Mouse (Mus musculus): ENCODE results near the gene Rbm6. TPM values are rescaled to one million over a fixed set of nuclear protein-coding genes. Genes with fewer than 3 reads are reported as not detected.
A peak's percentile ranks its signal among the peaks of the same experiment; 100 is the strongest.

Rbm6 gene
- polyA plus RNA-seq, 1 experiment from 2014 or later, result 87.6 TPM

- DNase-seq (ENCODE audit: low spot score), result peak; percentile 41
- peaks cover 67% of the 10 kb centered on the region for H3K4me1 ChIP-seq (replicated peaks)
- H3K27me3 ChIP-seq (ENCODE audit: insufficient read depth, poor library complexity, severe bottlenecking), result peaks cover 29% of the 10 kb centered on the region
- WGBS, result 27% methylated on average over 7 of the region's 7 CpGs
- H3K36me3 ChIP-seq, result peaks cover 17% of the 10 kb centered on the region
- peak overlapping the region; percentile 83 for H3K27ac ChIP-seq
- H3K9me3 ChIP-seq, result no peaks in the 10 kb centered on the region
- H3K4me3 ChIP-seq, result peak overlapping the region; percentile 37; the same call in 1 of the 2 replicates
These were observed 138.5 kb downstream of the Rbm6 start for GRCm38 (mm10) chr9:107734567-107734971.

GRCm38 (mm10) chr9:107729709-107730108 lies 143.3 kb downstream of the Rbm6 start:
- H3K9me3 ChIP-seq, result no peaks in the 10 kb centered on the region
- H3K36me3 ChIP-seq, result no peaks in the 10 kb centered on the region
- WGBS, result 18% methylated on average over 3 of the region's 3 CpGs
- DNase-seq (ENCODE audit: low spot score), result no peak
- peaks cover 17% of the 10 kb centered on the region; the same call in 1 of the 2 replicates for H3K27me3 ChIP-seq (ENCODE audit: insufficient read depth, poor library complexity, severe bottlenecking)
- peak overlapping the region; percentile 80 for H3K27ac ChIP-seq
- no peak overlapping the region for H3K4me3 ChIP-seq
- peaks cover 75% of the 10 kb centered on the region for H3K4me1 ChIP-seq (replicated peaks)

DNA sequence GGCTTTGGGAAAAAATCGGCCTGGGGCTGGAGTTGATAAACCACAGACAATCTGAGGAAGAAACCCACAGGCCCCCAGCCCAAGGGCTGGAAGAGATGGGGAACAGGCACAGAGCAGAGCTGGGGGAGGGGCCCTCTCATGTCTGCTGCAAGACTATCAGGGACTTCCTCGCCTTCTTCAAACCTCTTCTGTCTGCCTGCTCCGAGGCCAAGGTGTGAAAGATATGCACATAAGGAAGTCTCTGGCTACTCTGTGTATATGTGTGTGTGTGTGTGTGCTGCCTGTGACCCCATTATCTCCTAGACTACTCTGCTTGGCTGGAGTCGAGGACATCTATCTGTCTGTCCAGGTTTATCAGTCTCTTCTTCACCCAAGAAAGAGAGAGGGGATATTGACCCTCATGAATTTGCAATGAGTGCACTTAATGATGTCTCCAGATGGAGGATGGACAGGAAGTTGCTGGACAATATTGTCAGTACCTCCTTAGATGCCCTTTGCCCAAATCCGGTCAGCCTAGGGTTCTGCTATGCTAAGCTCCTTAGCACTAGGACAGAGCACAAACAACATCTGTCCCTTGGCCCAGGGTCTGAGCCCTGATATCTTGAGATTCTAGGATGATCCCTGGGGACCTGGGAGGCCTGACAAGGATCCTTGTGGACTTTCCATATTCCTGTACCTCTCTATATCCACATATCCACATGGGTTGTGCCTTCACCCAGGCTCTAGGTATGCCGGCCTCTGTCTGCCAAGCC lies 143.9 kb downstream of the Rbm6 start:
- H3K27ac ChIP-seq, result peak overlapping the region; percentile 78
- H3K27me3 ChIP-seq (ENCODE audit: insufficient read depth, poor library complexity, severe bottlenecking), result peaks cover 14% of the 10 kb centered on the region; the same call in 1 of the 2 replicates
- H3K4me1 ChIP-seq (replicated peaks), result peaks cover 75% of the 10 kb centered on the region
- H3K36me3 ChIP-seq, result no peaks in the 10 kb centered on the region
- 73% methylated on average over 6 of the region's 6 CpGs for WGBS
- no peaks in the 10 kb centered on the region for H3K9me3 ChIP-seq
- no peak overlapping the region for H3K4me3 ChIP-seq
- DNase-seq (ENCODE audit: low spot score), result no peak

DNA sequence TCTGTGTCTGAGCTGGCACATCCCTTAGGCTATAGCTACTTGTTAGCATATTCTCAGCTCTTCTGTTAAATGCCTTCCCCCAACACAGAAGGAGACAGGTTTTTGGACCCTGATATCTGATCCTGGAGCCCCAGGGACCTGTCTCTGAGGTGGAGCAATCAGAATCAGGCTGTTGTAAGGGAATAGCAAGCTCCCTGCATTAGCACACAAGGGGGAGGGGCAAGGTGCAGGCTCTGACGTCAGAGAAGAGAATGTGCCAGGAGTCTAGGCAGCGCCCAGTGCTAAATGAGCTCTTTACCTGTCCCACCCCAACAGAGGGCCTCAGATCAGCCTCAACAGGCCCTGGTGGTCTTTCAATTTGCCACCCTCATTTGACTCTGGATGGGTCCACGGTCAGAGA lies 146.0 kb downstream of the Rbm6 start:
- no peaks in the 10 kb centered on the region for H3K9me3 ChIP-seq
- H3K4me3 ChIP-seq, result no peak overlapping the region
- peaks cover 94% of the 10 kb centered on the region for H3K4me1 ChIP-seq (replicated peaks)
- WGBS, result 45% methylated on average over 3 of the region's 3 CpGs
- peak overlapping the region; percentile 78 for H3K27ac ChIP-seq
- no peak for DNase-seq (ENCODE audit: low spot score)
- no peaks in the 10 kb centered on the region for H3K36me3 ChIP-seq
- H3K27me3 ChIP-seq (ENCODE audit: insufficient read depth, poor library complexity, severe bottlenecking), result peaks cover 27% of the 10 kb centered on the region

GRCm38 (mm10) chr9:107724796-107725195 lies 148.2 kb downstream of the Rbm6 start:
- Histone ChIP-seq H3K4me3 (no peak overlapping the region), H3K27ac (peak overlapping the region; percentile 85), H3K4me1 (replicated peaks) (peaks cover 85% of the 10 kb centered on the region), H3K27me3 (ENCODE audit: insufficient read depth, poor library complexity, severe bottlenecking) (peaks cover 37% of the 10 kb centered on the region), H3K36me3 (no peaks in the 10 kb centered on the region), H3K9me3 (no peaks in the 10 kb centered on the region)
- no peak for DNase-seq (ENCODE audit: low spot score)
- WGBS, result 91% methylated on average over 1 of the region's 1 CpGs

DNA sequence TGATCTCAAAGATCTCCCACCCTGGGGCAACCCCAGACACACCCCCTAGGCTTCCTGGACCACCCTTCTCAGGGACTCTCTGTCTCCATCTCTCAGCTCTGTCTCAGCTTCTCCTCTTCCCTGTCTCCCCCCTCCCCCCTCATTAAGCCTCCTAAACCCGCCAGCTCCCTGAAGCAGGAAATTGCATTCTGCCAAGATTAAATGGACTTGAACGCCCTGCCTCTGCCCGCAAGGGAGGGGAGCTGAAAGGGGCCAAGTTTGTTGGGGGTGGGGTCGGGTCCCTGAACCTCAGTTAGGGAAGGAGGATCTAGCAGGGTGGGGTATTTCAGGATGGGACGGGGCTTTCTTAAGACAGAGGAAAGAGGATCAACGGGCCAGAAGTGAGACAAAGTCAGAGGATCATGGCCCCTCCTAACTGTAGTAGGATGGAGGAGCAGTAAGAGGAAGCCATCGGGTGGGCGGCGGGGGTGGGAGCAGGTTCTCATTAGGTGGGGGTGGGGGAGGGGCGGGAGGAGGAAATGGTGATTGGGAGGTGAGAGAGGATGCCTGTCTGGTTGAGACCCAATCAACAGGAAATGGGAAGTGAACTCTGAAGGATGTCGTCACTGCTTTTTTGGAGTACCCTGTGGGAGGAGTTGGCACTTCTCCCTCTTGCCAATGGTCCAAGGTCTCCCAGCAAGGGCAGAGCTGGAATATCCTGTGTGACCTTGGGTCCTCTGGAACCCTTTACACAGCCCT lies 149.1 kb downstream of the Rbm6 start:
- H3K27ac ChIP-seq, result peak overlapping the region; percentile 85
- peaks cover 44% of the 10 kb centered on the region for H3K27me3 ChIP-seq (ENCODE audit: insufficient read depth, poor library complexity, severe bottlenecking)
- no peaks in the 10 kb centered on the region for H3K36me3 ChIP-seq
- H3K4me3 ChIP-seq, result peak overlapping the region; percentile 37
- H3K4me1 ChIP-seq (replicated peaks), result peaks cover 76% of the 10 kb centered on the region
- no peaks in the 10 kb centered on the region for H3K9me3 ChIP-seq
- WGBS, result 11% methylated on average over 10 of the region's 11 CpGs
- DNase-seq (ENCODE audit: low spot score), result peak; percentile 44

Other genes with a start within 250 kb of the Rbm6 start
- 554 and 640 TPM in 2 replicates for gene Gnai2, start 237.9 kb downstream of the Rbm6 start, polyA plus RNA-seq (2016; fragmentation: Nextera tagmentation; extraction: Ambion mirVana)
- gene Slc38a3, start 203.7 kb downstream of the Rbm6 start, polyA plus RNA-seq (2016; fragmentation: Nextera tagmentation; extraction: Ambion mirVana), result 6.4 and 7.2 TPM in 2 replicates
- gene Gnat1, start 193.5 kb downstream of the Rbm6 start, polyA plus RNA-seq (2016; fragmentation: Nextera tagmentation; extraction: Ambion mirVana), result 2.6 and 3.1 TPM in 2 replicates
- gene Sema3f, start 162.8 kb downstream of the Rbm6 start, polyA plus RNA-seq (2016; fragmentation: Nextera tagmentation; extraction: Ambion mirVana), result 14.5 and 16.4 TPM in 2 replicates
- gene Rbm5, start 102.2 kb downstream of the Rbm6 start, polyA plus RNA-seq (2016; fragmentation: Nextera tagmentation; extraction: Ambion mirVana), result 196 and 204 TPM in 2 replicates
- gene Mon1a, start 14.9 kb upstream of the Rbm6 start, polyA plus RNA-seq (2016; fragmentation: Nextera tagmentation; extraction: Ambion mirVana), result 13.4 and 16.6 TPM in 2 replicates
- gene Mst1r, start 33.6 kb upstream of the Rbm6 start, polyA plus RNA-seq (2016; fragmentation: Nextera tagmentation; extraction: Ambion mirVana), result 0.67 and 0.80 TPM in 2 replicates
- gene Actl11, start 55.2 kb upstream of the Rbm6 start, polyA plus RNA-seq (2016; fragmentation: Nextera tagmentation; extraction: Ambion mirVana), result not detected in 2 replicates
- 13.0 and 13.1 TPM in 2 replicates for gene Camkv, start 62.4 kb upstream of the Rbm6 start, polyA plus RNA-seq (2016; fragmentation: Nextera tagmentation; extraction: Ambion mirVana)
- gene Traip, start 76.9 kb upstream of the Rbm6 start, polyA plus RNA-seq (2016; fragmentation: Nextera tagmentation; extraction: Ambion mirVana), result 24.3 and 35.3 TPM in 2 replicates
- gene Uba7, start 102.3 kb upstream of the Rbm6 start, polyA plus RNA-seq (2016; fragmentation: Nextera tagmentation; extraction: Ambion mirVana), result 8.5 and 9.6 TPM in 2 replicates
- gene Gm20661, start 109.8 kb upstream of the Rbm6 start, polyA plus RNA-seq (2016; fragmentation: Nextera tagmentation; extraction: Ambion mirVana), result 1.5 and 1.8 TPM in 2 replicates
- 59.8 and 61.0 TPM in 2 replicates for gene Inka1, start 112.6 kb upstream of the Rbm6 start, polyA plus RNA-seq (2016; fragmentation: Nextera tagmentation; extraction: Ambion mirVana)
- gene Cdhr4, start 119.3 kb upstream of the Rbm6 start, polyA plus RNA-seq (2016; fragmentation: Nextera tagmentation; extraction: Ambion mirVana), result 2.4 and 3.0 TPM in 2 replicates
- gene Gm20662, start 123.1 kb upstream of the Rbm6 start, polyA plus RNA-seq (2016; fragmentation: Nextera tagmentation; extraction: Ambion mirVana), result 0.46 and 0.54 TPM in 2 replicates
- gene Ip6k1, start 129.3 kb upstream of the Rbm6 start, polyA plus RNA-seq (2016; fragmentation: Nextera tagmentation; extraction: Ambion mirVana), result 60.1 and 65.5 TPM in 2 replicates
- 24.9 and 30.7 TPM in 2 replicates for gene Gmppb, start 176.0 kb upstream of the Rbm6 start, polyA plus RNA-seq (2016; fragmentation: Nextera tagmentation; extraction: Ambion mirVana)
- 2.4 and 3.4 TPM in 2 replicates for gene Amigo3, start 179.9 kb upstream of the Rbm6 start, polyA plus RNA-seq (2016; fragmentation: Nextera tagmentation; extraction: Ambion mirVana)
- 0.34 and 0.39 TPM in 2 replicates for gene Mst1, start 207.2 kb upstream of the Rbm6 start, polyA plus RNA-seq (2016; fragmentation: Nextera tagmentation; extraction: Ambion mirVana)
- gene Rnf123, start 210.1 kb upstream of the Rbm6 start, polyA plus RNA-seq (2016; fragmentation: Nextera tagmentation; extraction: Ambion mirVana), result 36.6 and 39.1 TPM in 2 replicates
- 77.0 and 83.8 TPM in 2 replicates for gene Apeh, start 221.4 kb upstream of the Rbm6 start, polyA plus RNA-seq (2016; fragmentation: Nextera tagmentation; extraction: Ambion mirVana)